Mouse (Mus musculus): Measurements from ENCODE around the gene Gm10644. TPM values are rescaled to one million over a fixed set of nuclear protein-coding genes. Genes with fewer than 3 reads are reported as not detected.
A peak's percentile ranks its signal among the peaks of the same experiment; 100 is the strongest.

Gene Gm10644
- polyA plus RNA-seq, 1 experiment from 2014 or later, result 0.61 TPM

DNA sequence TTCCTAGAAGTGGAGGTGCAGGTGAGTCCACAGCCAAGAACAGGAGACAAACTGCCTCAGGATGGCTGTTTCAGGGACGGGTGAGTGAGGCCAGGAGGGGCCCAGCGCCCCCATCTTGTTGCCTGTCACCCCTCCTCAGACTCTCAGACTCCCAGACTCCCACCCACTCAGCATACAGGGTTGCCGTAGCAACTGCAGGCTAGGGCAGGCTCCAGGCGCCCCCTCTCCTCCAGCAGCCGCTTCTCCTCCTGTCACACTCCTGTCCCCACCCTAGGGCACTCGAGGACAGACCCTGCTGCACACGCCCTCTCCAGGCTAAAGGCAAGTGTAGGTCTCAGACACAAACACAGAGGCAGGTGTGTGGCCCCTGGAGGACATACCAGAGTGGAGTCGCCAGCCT, 45.7 kb downstream of the Gm10644 start:
- DNase-seq (ENCODE audit: low spot score, missing footprints) (no peak), ATAC-seq (ENCODE audit: low FRiP score) (peak; percentile 57; the same call in 1 of the 2 replicates)
- no peak overlapping the region for H3K4me2 ChIP-seq
- H3K4me1 ChIP-seq (ENCODE audit: control insufficient read depth, insufficient read depth, low read length), result peaks cover 4% of the 10 kb centered on the region
- H3K36me3 ChIP-seq (ENCODE audit: control insufficient read depth, insufficient read depth, low read length), result no peaks in the 10 kb centered on the region; the same call in 1 of the 2 replicates
- H3K9me3 ChIP-seq (ENCODE audit: control insufficient read depth, low read length), result no peaks in the 10 kb centered on the region
- 56% methylated on average over 8 of the region's 8 CpGs for WGBS
- H3K9ac ChIP-seq (ENCODE audit: low read length), result no peak overlapping the region
- H3K27ac ChIP-seq (ENCODE audit: low read depth, low read length), result no peak overlapping the region
- no peaks in the 10 kb centered on the region for H3K27me3 ChIP-seq (ENCODE audit: control insufficient read depth, insufficient read depth, low read length)
- no peak overlapping the region for H3K4me3 ChIP-seq (ENCODE audit: low read depth, low read length)

DNA sequence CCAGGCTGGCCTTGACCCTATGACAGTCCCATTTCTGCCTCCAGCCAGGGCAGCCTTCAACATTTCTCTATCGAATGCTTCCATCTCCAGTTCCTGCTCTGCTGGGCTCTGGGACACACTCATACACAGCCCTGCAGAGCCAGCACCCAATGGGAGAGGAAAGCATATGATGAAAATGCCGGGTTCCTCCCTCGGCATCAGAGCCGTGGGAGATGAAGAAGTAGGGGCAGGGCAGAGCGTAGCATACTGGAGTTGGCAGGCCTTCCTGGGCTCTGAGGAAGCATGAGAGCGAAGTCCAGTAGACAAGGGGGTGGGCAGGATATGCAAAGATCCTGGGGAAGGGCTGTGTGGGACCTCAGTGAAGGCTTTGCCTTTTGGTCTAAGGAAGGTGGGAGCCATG, 46.4 kb downstream of the Gm10644 start:
- H3K4me3 ChIP-seq (ENCODE audit: low read depth, low read length), result no peak overlapping the region
- H3K27me3 ChIP-seq (ENCODE audit: control insufficient read depth, insufficient read depth, low read length), result no peaks in the 10 kb centered on the region
- no peak overlapping the region for H3K9ac ChIP-seq (ENCODE audit: low read length)
- no peak overlapping the region for H3K27ac ChIP-seq (ENCODE audit: low read depth, low read length)
- no peak for ATAC-seq (ENCODE audit: low FRiP score)
- H3K4me1 ChIP-seq (ENCODE audit: control insufficient read depth, insufficient read depth, low read length), result peaks cover 8% of the 10 kb centered on the region
- DNase-seq (ENCODE audit: low spot score, missing footprints), result no peak
- no peaks in the 10 kb centered on the region; the same call in 1 of the 2 replicates for H3K36me3 ChIP-seq (ENCODE audit: control insufficient read depth, insufficient read depth, low read length)
- WGBS, result 85% methylated on average over 6 of the region's 6 CpGs
- no peaks in the 10 kb centered on the region for H3K9me3 ChIP-seq (ENCODE audit: control insufficient read depth, low read length)
- no peak overlapping the region for H3K4me2 ChIP-seq

GRCm38 (mm10) chr8:83902961-83903666, 51.9 kb downstream of the Gm10644 start:
- peak overlapping the region; percentile 0; the same call in 1 of the 2 replicates for H3K4me3 ChIP-seq (ENCODE audit: low read depth, low read length)
- no peak overlapping the region for H3K27ac ChIP-seq (ENCODE audit: low read depth, low read length)
- H3K36me3 ChIP-seq (ENCODE audit: control insufficient read depth, insufficient read depth, low read length), result no peaks in the 10 kb centered on the region; the same call in 1 of the 2 replicates
- 0 out of 2 replicates have a peak overlapping the region, but pooled peaks have one; percentile 2 for H3K9ac ChIP-seq (ENCODE audit: low read length)
- ATAC-seq (ENCODE audit: low FRiP score), result no peak
- no peaks in the 10 kb centered on the region for H3K9me3 ChIP-seq (ENCODE audit: control insufficient read depth, low read length)
- H3K4me1 ChIP-seq (ENCODE audit: control insufficient read depth, insufficient read depth, low read length), result peaks cover 27% of the 10 kb centered on the region
- peak overlapping the region; percentile 3 for H3K4me2 ChIP-seq
- DNase-seq (ENCODE audit: low spot score, missing footprints), result no peak
- no peaks in the 10 kb centered on the region for H3K27me3 ChIP-seq (ENCODE audit: control insufficient read depth, insufficient read depth, low read length)
- WGBS, result 9% methylated on average over 12 of the region's 13 CpGs

DNA sequence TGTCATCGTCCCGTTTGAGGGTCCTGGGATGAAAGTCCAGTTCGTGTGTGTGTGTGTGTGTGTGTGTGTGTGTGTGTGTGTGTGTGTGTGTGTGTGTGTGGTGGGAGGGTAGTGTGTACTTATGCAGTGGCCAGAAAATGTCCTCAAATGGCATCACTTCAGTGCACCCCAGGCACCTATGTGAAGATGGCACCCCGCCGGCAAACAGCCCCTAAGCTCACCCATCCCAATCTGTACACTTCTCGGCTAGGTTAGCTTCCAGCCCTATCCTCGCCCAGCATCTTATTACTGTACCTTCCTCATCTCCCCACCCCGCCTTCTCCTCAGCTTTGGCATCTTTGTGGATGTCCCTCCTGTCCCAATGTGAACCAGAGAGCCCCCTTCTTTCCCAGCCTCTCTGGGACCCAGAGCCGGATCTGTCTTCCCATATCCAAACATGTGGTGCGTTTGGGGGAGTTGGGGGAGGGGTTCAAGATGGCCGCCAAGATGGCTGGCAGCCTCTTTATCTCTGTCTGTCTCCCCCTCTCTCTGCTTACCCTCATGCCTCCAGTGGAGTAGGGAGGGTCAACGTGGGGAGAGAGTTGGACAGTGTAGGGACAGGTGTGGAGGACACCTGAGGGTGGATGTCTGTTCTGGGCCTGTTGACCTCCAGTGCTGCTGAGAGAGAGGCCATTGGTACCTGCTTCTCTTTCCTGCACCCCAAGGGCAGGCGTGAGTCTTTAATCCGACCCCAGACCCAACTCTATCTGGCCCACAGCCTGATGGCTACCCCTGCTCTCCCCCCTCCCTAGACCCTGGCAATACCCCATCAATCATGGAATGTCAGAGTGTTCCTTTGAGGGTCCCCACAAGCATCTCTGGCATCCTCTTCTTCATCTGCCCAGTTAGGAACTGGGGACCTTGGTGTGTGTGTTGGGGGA, 53.2 kb downstream of the Gm10644 start:
- Histone ChIP-seq H3K9ac (ENCODE audit: low read length) (peak overlapping the region; percentile 82), H3K27ac (ENCODE audit: low read depth, low read length) (no peak overlapping the region), H3K4me2 (peak overlapping the region; percentile 85), H3K4me1 (ENCODE audit: control insufficient read depth, insufficient read depth, low read length) (peaks cover 33% of the 10 kb centered on the region), H3K27me3 (ENCODE audit: control insufficient read depth, insufficient read depth, low read length) (peaks cover under 1% of the 10 kb centered on the region; the same call in 1 of the 2 replicates), H3K4me3 (ENCODE audit: low read depth, low read length) (peak overlapping the region; percentile 79), H3K36me3 (ENCODE audit: control insufficient read depth, insufficient read depth, low read length) (no peaks in the 10 kb centered on the region; the same call in 1 of the 2 replicates), H3K9me3 (ENCODE audit: control insufficient read depth, low read length) (no peaks in the 10 kb centered on the region)
- WGBS, result 16% methylated on average over 14 of the region's 14 CpGs
- DNase-seq (ENCODE audit: low spot score, missing footprints) (peak; percentile 88), ATAC-seq (ENCODE audit: low FRiP score) (no peak)

DNA sequence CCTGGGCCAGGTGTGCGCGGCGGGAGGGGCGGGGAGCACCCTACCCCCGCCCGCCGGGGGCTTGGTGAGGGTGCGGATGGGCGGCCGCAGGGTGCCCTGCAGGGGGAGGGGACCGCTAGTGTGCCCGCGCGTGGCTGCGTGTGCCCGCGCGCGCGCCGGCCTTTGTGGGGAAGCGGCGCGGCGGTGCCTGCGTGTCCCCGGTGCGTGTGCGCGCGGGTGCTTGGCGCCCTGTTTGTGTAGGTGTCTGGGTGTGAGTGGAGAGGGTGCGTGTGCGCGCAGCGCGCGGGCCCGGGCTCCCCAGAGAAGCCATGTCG, 54.1 kb downstream of the Gm10644 start:
- WGBS, result under 1% methylated on average over 23 of the region's 40 CpGs
- peak overlapping the region; percentile 17; the same call in 1 of the 2 replicates for H3K27ac ChIP-seq (ENCODE audit: low read depth, low read length)
- peak; percentile 92 for DNase-seq (ENCODE audit: low spot score, missing footprints)
- peaks cover 33% of the 10 kb centered on the region for H3K4me1 ChIP-seq (ENCODE audit: control insufficient read depth, insufficient read depth, low read length)
- peak overlapping the region; percentile 79 for H3K4me3 ChIP-seq (ENCODE audit: low read depth, low read length)
- ATAC-seq (ENCODE audit: low FRiP score), result no peak
- peaks cover 3% of the 10 kb centered on the region; the same call in 1 of the 2 replicates for H3K27me3 ChIP-seq (ENCODE audit: control insufficient read depth, insufficient read depth, low read length)
- no peaks in the 10 kb centered on the region for H3K9me3 ChIP-seq (ENCODE audit: control insufficient read depth, low read length)
- H3K9ac ChIP-seq (ENCODE audit: low read length), result peak overlapping the region; percentile 82
- H3K4me2 ChIP-seq, result peak overlapping the region; percentile 85
- no peaks in the 10 kb centered on the region; the same call in 1 of the 2 replicates for H3K36me3 ChIP-seq (ENCODE audit: control insufficient read depth, insufficient read depth, low read length)

DNA sequence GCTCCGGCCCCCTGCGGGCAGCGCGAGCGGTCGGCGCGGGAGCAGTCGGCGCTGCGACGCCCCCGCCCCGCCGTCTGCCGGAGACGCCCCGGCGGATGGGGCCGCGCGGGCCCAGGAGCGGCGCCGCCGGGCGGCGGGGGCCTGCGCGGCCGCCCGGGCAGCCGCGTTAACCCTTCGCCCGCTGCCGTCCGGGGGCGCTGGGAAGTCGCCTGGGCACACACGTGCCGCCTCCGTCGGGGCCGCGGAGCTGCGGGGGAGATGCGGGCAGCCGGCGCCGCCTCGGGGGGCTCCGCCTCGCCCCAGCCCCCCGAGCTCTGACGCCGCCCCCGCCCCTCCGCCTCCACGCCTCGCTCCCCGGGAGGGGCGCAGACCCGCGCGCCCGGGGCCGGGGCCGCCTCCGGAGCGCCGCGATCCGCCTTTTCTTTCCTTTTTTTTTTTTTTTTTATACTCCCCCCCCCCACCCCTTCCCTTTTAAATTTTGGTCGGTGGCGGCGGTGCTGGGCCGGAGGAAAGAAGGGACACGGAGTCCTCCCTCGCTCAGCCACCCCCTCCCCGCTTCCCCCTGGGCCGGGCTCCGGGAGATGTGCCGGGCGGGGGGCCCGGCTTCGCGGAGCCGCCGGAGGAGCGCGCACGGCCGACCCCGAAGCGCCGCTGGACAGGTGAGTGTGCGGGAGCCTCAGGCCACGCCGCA, 54.6 kb downstream of the Gm10644 start:
- Histone ChIP-seq H3K4me1 (ENCODE audit: control insufficient read depth, insufficient read depth, low read length) (peaks cover 33% of the 10 kb centered on the region), H3K36me3 (ENCODE audit: control insufficient read depth, insufficient read depth, low read length) (no peaks in the 10 kb centered on the region; the same call in 1 of the 2 replicates), H3K4me2 (peak overlapping the region; percentile 85), H3K9me3 (ENCODE audit: control insufficient read depth, low read length) (no peaks in the 10 kb centered on the region), H3K27ac (ENCODE audit: low read depth, low read length) (peak overlapping the region; percentile 90), H3K4me3 (ENCODE audit: low read depth, low read length) (peak overlapping the region; percentile 79), H3K9ac (ENCODE audit: low read length) (peak overlapping the region; percentile 82), H3K27me3 (ENCODE audit: control insufficient read depth, insufficient read depth, low read length) (peaks cover 5% of the 10 kb centered on the region; the same call in 1 of the 2 replicates)
- no peak for DNase-seq (ENCODE audit: low spot score, missing footprints)
- WGBS, result under 1% methylated on average over 49 of the region's 100 CpGs
- ATAC-seq (ENCODE audit: low FRiP score), result no peak; the same call in 1 of the 2 replicates

- peak within 1 kb of the TSS; percentile 82 for H3K9ac ChIP-seq (ENCODE audit: low read length)
- ATAC-seq (ENCODE audit: low FRiP score) (peak; percentile 90), DNase-seq (ENCODE audit: low spot score, missing footprints) (peak; percentile 99)
- H3K4me3 ChIP-seq (ENCODE audit: low read depth, low read length), result peak within 1 kb of the TSS; percentile 79
- H3K27me3 ChIP-seq (ENCODE audit: control insufficient read depth, insufficient read depth, low read length), result peaks cover 12% of the 10 kb centered on the region; the same call in 1 of the 2 replicates
- peak within 1 kb of the TSS; percentile 90 for H3K27ac ChIP-seq (ENCODE audit: low read depth, low read length)
- H3K9me3 ChIP-seq (ENCODE audit: control insufficient read depth, low read length), result no peaks in the 10 kb centered on the region
- WGBS, result under 1% methylated on average over 60 of the region's 70 CpGs
- H3K4me1 ChIP-seq (ENCODE audit: control insufficient read depth, insufficient read depth, low read length), result peaks cover 33% of the 10 kb centered on the region
- H3K4me2 ChIP-seq, result peak within 1 kb of the TSS; percentile 85
- no peaks in the 10 kb centered on the region for H3K36me3 ChIP-seq (ENCODE audit: control insufficient read depth, insufficient read depth, low read length)
Measured at GRCm38 (mm10) chr8:83899363-83900252, 55.4 kb downstream of the Gm10644 start, which contains the start of gene Adgrl1. TSS of gene Adgrl1 (plus strand) at chr8:83900105.

- H3K9me3 ChIP-seq (ENCODE audit: control insufficient read depth, low read length), result no peaks in the 10 kb centered on the region
- under 1% methylated on average over 13 of the region's 13 CpGs for WGBS
- ATAC-seq (ENCODE audit: low FRiP score), result peak; percentile 17; the same call in 1 of the 2 replicates
- peaks cover 12% of the 10 kb centered on the region; the same call in 1 of the 2 replicates for H3K27me3 ChIP-seq (ENCODE audit: control insufficient read depth, insufficient read depth, low read length)
- H3K4me3 ChIP-seq (ENCODE audit: low read depth, low read length), result peak overlapping the region; percentile 79
- H3K27ac ChIP-seq (ENCODE audit: low read depth, low read length), result peak overlapping the region; percentile 90
- H3K4me1 ChIP-seq (ENCODE audit: control insufficient read depth, insufficient read depth, low read length), result peaks cover 33% of the 10 kb centered on the region
- H3K4me2 ChIP-seq, result peak overlapping the region; percentile 85
- DNase-seq (ENCODE audit: low spot score, missing footprints), result no peak
- peak overlapping the region; percentile 82 for H3K9ac ChIP-seq (ENCODE audit: low read length)
- no peaks in the 10 kb centered on the region for H3K36me3 ChIP-seq (ENCODE audit: control insufficient read depth, insufficient read depth, low read length)
Measured at GRCm38 (mm10) chr8:83898985-83899362, 56.0 kb downstream of the Gm10644 start.
